Mouse (Mus musculus) hindbrain, embryonic 13.5 days (tissue): Measurements from ENCODE around the gene Tmem87a. TPM values are rescaled to one million over a fixed set of nuclear protein-coding genes. Genes with fewer than 3 reads are reported as not detected.
A peak's percentile ranks its signal among the peaks of the same experiment; 100 is the strongest.

Experiments
- ATAC-seq: fragments of 200-750 bp; cut with Nextera tagmentation; 2 replicates; pipeline ENCODE4 v1.8.0; 2017; ENCODE audit warnings: moderate TSS enrichment; ENCODE audit not compliant: low FRiP score
- H3K27ac ChIP-seq: fragments of 300-500 bp; sonication (generic); 2 replicates; pipeline ENCODE4 v1.5.1; 2015; ENCODE audit warnings: inconsistent platforms, mild to moderate bottlenecking, moderate library complexity
- H3K27me3 ChIP-seq: fragments of 300-500 bp; sonication (generic); 2 replicates; pipeline ENCODE4 v1.6.1; 2015; ENCODE audit warnings: mild to moderate bottlenecking, inconsistent platforms
- H3K36me3 ChIP-seq: fragments of 300-500 bp; sonication (generic); 2 replicates; pipeline ENCODE4 v1.6.1; 2015; ENCODE audit warnings: mild to moderate bottlenecking, inconsistent platforms
- H3K4me1 ChIP-seq: fragments of 300-500 bp; sonication (generic); replicated peaks from 2 replicates; pipeline ENCODE4 v1.6.1; 2015; ENCODE audit warnings: inconsistent platforms
- H3K4me2 ChIP-seq: fragments of 300-500 bp; sonication (generic); 2 replicates; pipeline ENCODE4 v1.6.1; 2015; ENCODE audit warnings: inconsistent platforms, mild to moderate bottlenecking, moderate library complexity
- H3K4me3 ChIP-seq: fragments of 300-500 bp; sonication (generic); 2 replicates; pipeline ENCODE4 v1.5.1; 2015; ENCODE audit warnings: mild to moderate bottlenecking, inconsistent platforms
- H3K9ac ChIP-seq: fragments of 300-500 bp; sonication (generic); 2 replicates; pipeline ENCODE4 v1.6.1; 2015; ENCODE audit warnings: mild to moderate bottlenecking, inconsistent platforms
- H3K9me3 ChIP-seq: fragments of 300-500 bp; sonication (generic); 2 replicates; pipeline ENCODE4 v1.6.1; 2016; ENCODE audit warnings: inconsistent platforms
- WGBS: fragments of 180-500 bp; shearing (Covaris S2); methylation state at CpG from one replicate; pipeline ENCODE4 v1.1.7; 2015; 5-methylcytosine and 5-hydroxymethylcytosine counted together
- polyA plus RNA-seq: library from polyadenylated mRNA; unstranded; fragments of >200 nt; fragmentation: Nextera tagmentation; extraction: Ambion mirVana; gene quantifications from 2 replicates; pipeline ENCODE4 v1.2.1, GENCODE M21; 2015

Gene Tmem87a
- polyA plus RNA-seq, 1 experiment from 2014 or later = 8.4 TPM

GRCm38 (mm10) chr2:120352682-120353646 lies 50.9 kb downstream of the Tmem87a start, which contains the start of gene Vps39:
Vps39 (minus strand) TSS chr2:120353137.
- peaks cover 28% of the 10 kb centered on the region for H3K4me1 ChIP-seq
- no peaks in the 10 kb centered on the region for H3K9me3 ChIP-seq
- peak; percentile 96 for ATAC-seq
- peak within 1 kb of the TSS; percentile 94 for H3K4me3 ChIP-seq
- 12% methylated on average over 44 of the region's 44 CpGs for WGBS
- peaks cover 51% of the 10 kb centered on the region for H3K36me3 ChIP-seq
- no peaks in the 10 kb centered on the region for H3K27me3 ChIP-seq
- H3K27ac ChIP-seq = peak within 1 kb of the TSS; percentile 82
- H3K4me2 ChIP-seq = peak within 1 kb of the TSS; percentile 65
- peak within 1 kb of the TSS; percentile 95 for H3K9ac ChIP-seq

GRCm38 (mm10) chr2:120351321-120351720 lies 52.6 kb downstream of the Tmem87a start:
- H3K9me3 ChIP-seq = no peaks in the 10 kb centered on the region
- H3K4me3 ChIP-seq = peak overlapping the region; percentile 94; the same call in 1 of the 2 replicates
- WGBS = 86% methylated on average over 5 of the region's 5 CpGs
- 0 out of 2 replicates have a peak overlapping the region, but pooled peaks have one; percentile 95 for H3K9ac ChIP-seq
- no peak overlapping the region for H3K27ac ChIP-seq
- ATAC-seq = no peak
- peaks cover 53% of the 10 kb centered on the region for H3K36me3 ChIP-seq
- H3K4me1 ChIP-seq = peaks cover 28% of the 10 kb centered on the region
- H3K4me2 ChIP-seq = peak overlapping the region; percentile 65
- H3K27me3 ChIP-seq = no peaks in the 10 kb centered on the region

- Histone ChIP-seq H3K4me2 (no peak overlapping the region), H3K4me1 (peaks cover 28% of the 10 kb centered on the region), H3K27me3 (no peaks in the 10 kb centered on the region), H3K4me3 (no peak overlapping the region), H3K9ac (no peak overlapping the region), H3K9me3 (no peaks in the 10 kb centered on the region), H3K27ac (no peak overlapping the region), H3K36me3 (peaks cover 60% of the 10 kb centered on the region)
- WGBS = 88% methylated on average over 9 of the region's 9 CpGs
- ATAC-seq = no peak
Measured at GRCm38 (mm10) chr2:120348120-120348519, 55.8 kb downstream of the Tmem87a start.

GRCm38 (mm10) chr2:120341741-120342140 lies 62.2 kb downstream of the Tmem87a start:
- Histone ChIP-seq H3K27me3 (no peaks in the 10 kb centered on the region), H3K9ac (no peak overlapping the region), H3K4me3 (no peak overlapping the region), H3K9me3 (no peaks in the 10 kb centered on the region), H3K4me2 (no peak overlapping the region), H3K27ac (no peak overlapping the region), H3K4me1 (no peaks in the 10 kb centered on the region), H3K36me3 (peaks cover 96% of the 10 kb centered on the region)
- ATAC-seq = no peak
- WGBS = 100% methylated on average over 1 of the region's 1 CpGs

- Histone ChIP-seq H3K4me2 (no peak overlapping the region), H3K4me3 (no peak overlapping the region), H3K9ac (no peak overlapping the region), H3K4me1 (no peaks in the 10 kb centered on the region), H3K36me3 (peaks cover 94% of the 10 kb centered on the region), H3K27me3 (no peaks in the 10 kb centered on the region), H3K27ac (no peak overlapping the region), H3K9me3 (no peaks in the 10 kb centered on the region)
- 64% methylated on average over 2 of the region's 2 CpGs for WGBS
- no peak for ATAC-seq
Measured at GRCm38 (mm10) chr2:120337886-120338285, 66.0 kb downstream of the Tmem87a start.

- no peak overlapping the region for H3K9ac ChIP-seq
- H3K36me3 ChIP-seq = peaks cover 85% of the 10 kb centered on the region
- no peaks in the 10 kb centered on the region for H3K27me3 ChIP-seq
- 94% methylated on average over 4 of the region's 4 CpGs for WGBS
- no peak overlapping the region for H3K4me2 ChIP-seq
- no peaks in the 10 kb centered on the region for H3K4me1 ChIP-seq
- H3K9me3 ChIP-seq = no peaks in the 10 kb centered on the region
- H3K4me3 ChIP-seq = no peak overlapping the region
- ATAC-seq = no peak
- no peak overlapping the region for H3K27ac ChIP-seq
Measured at GRCm38 (mm10) chr2:120331575-120331974, 72.3 kb downstream of the Tmem87a start.

- peaks cover 41% of the 10 kb centered on the region for H3K36me3 ChIP-seq
- no peak overlapping the region for H3K4me3 ChIP-seq
- no peak for ATAC-seq
- H3K4me1 ChIP-seq = no peaks in the 10 kb centered on the region
- no peak overlapping the region for H3K27ac ChIP-seq
- 79% methylated on average over 4 of the region's 4 CpGs for WGBS
- no peak overlapping the region for H3K9ac ChIP-seq
- H3K9me3 ChIP-seq = no peaks in the 10 kb centered on the region
- H3K4me2 ChIP-seq = no peak overlapping the region
- H3K27me3 ChIP-seq = no peaks in the 10 kb centered on the region
Measured at GRCm38 (mm10) chr2:120315077-120315476, 88.8 kb downstream of the Tmem87a start.

- H3K27ac ChIP-seq = no peak overlapping the region
- ATAC-seq = no peak
- WGBS = 86% methylated on average over 4 of the region's 4 CpGs
Measured at GRCm38 (mm10) chr2:120314487-120314886, 89.4 kb downstream of the Tmem87a start.

GRCm38 (mm10) chr2:120313976-120314375 lies 89.9 kb downstream of the Tmem87a start, which contains the start of gene Pla2g4f:
Pla2g4f (minus strand) TSS chr2:120314165.
- no peaks in the 10 kb centered on the region for H3K27me3 ChIP-seq
- peaks cover 32% of the 10 kb centered on the region for H3K36me3 ChIP-seq
- H3K27ac ChIP-seq = no peak within 1 kb of the TSS
- H3K4me3 ChIP-seq = no peak within 1 kb of the TSS
- ATAC-seq = no peak
- 69% methylated on average over 3 of the region's 3 CpGs for WGBS
- H3K4me1 ChIP-seq = no peaks in the 10 kb centered on the region
- no peaks in the 10 kb centered on the region for H3K9me3 ChIP-seq
- H3K4me2 ChIP-seq = no peak within 1 kb of the TSS
- H3K9ac ChIP-seq = no peak within 1 kb of the TSS

More at GRCm38 (mm10) chr2:120314487-120314886, 89.4 kb downstream of the Tmem87a start:
- Histone ChIP-seq H3K4me3 (no peak overlapping the region), H3K9ac (no peak overlapping the region), H3K36me3 (peaks cover 37% of the 10 kb centered on the region), H3K9me3 (no peaks in the 10 kb centered on the region), H3K27me3 (no peaks in the 10 kb centered on the region), H3K4me1 (no peaks in the 10 kb centered on the region), H3K4me2 (no peak overlapping the region)

GRCm38 (mm10) chr2:120312276-120312825 lies 91.6 kb downstream of the Tmem87a start:
- peaks cover 16% of the 10 kb centered on the region for H3K36me3 ChIP-seq
- 87% methylated on average over 7 of the region's 7 CpGs for whole genome bisulfite sequencing
- H3K27ac ChIP-seq = no peak overlapping the region
- no peak overlapping the region for H3K4me3 ChIP-seq
- H3K4me2 ChIP-seq = no peak overlapping the region
- H3K4me1 ChIP-seq = no peaks in the 10 kb centered on the region
- no peaks in the 10 kb centered on the region for H3K9me3 ChIP-seq
- no peaks in the 10 kb centered on the region for H3K27me3 ChIP-seq
- H3K9ac ChIP-seq = no peak overlapping the region
- no peak for ATAC-seq
